Mouse (Mus musculus) erythroid progenitor cell, adult 5-6 weeks (primary cell): ENCODE data around the gene Zmynd8. TPM values are rescaled to one million over a fixed set of nuclear protein-coding genes. Genes with fewer than 3 reads are reported as not detected.

Experiments
- total RNA-seq, 2 experiments: library from RNA; stranded (forward) in 1 of 2; stranded (reverse) in 1 of 2; fragments of 150-400 nt in 1 of 2; fragments of 186-747, 209-891 nt in 1 of 2; gene quantifications; 2 replicates each; pipeline versions ENCODE4 v1.2.3 to v1.2.4; 2015 to 2017; ENCODE audit warnings: low replicate concordance in 2 of 2

Gene Zmynd8
- total RNA-seq, 2 experiments from 2014 or later = 55.3 to 59.5 TPM

Other genes with a start within 250 kb of the Zmynd8 start
- gene Ncoa3, start 93.6 kb upstream of the Zmynd8 start, total RNA-seq (2015; ENCODE audit: low replicate concordance) = 17.6 and 20.5 TPM in 2 replicates
- gene Ncoa3, start 93.6 kb upstream of the Zmynd8 start, total RNA-seq (2017; ENCODE audit: low replicate concordance) = 3.6 and 3.9 TPM in 2 replicates